Mouse (Mus musculus) gastrocnemius, adult 2 months (tissue): ENCODE data around the gene Scn1b. TPM values are rescaled to one million over a fixed set of nuclear protein-coding genes. Genes with fewer than 3 reads are reported as not detected.
A peak's percentile ranks its signal among the peaks of the same experiment; 100 is the strongest.

ENCODE experiments used
- DNase-seq: peaks from one replicate; pipeline ENCODE4 v3.0.0; 2022
- H3K27ac ChIP-seq: fragments of 200-600 bp; 2 replicates; pipeline ENCODE4 v1.8.1; 2022; ENCODE audit warnings: mild to moderate bottlenecking
- H3K4me3 ChIP-seq: fragments of 200-600 bp; 2 replicates; pipeline ENCODE4 v1.8.1; 2022; ENCODE audit warnings: mild to moderate bottlenecking, moderate library complexity
- CTCF ChIP-seq: fragments of 200-600 bp; IDR thresholded peaks from 2 replicates; pipeline ENCODE4 v1.8.1; 2022; ENCODE audit warnings: antibody characterized with exemption, mild to moderate bottlenecking, moderate library complexity
- intact Hi-C: fragments of 180-260 bp; cut with DNase I; formaldehyde crosslinking; loops from one replicate; pipeline ENCODE4 v1.15.1; 2025
- long read RNA-seq, 2 experiments: library from polyadenylated mRNA; stranded (forward); transcript quantifications; one replicate each; pipeline ENCODE4 v2.0.0; 2021
- total RNA-seq, 2 experiments: library from RNA; stranded (reverse); gene quantifications; 2 replicates each; pipeline ENCODE4 v1.2.3; 2021

Gene Scn1b
- 100 to 1,000 TPM; 748 to 815 TPM for total RNA-seq
- long read RNA-seq, experiment 1, transcript Scn1b-203 (5 exons, 1,501 nt) = minor isoform, 53 of 552 reads
- long read RNA-seq, experiment 1, transcript Scn1b-201 (6 exons, 1,573 nt) = major isoform, 457 of 552 reads
- long read RNA-seq, experiment 1, partial matches to known transcripts = 22 of 552 reads
- long read RNA-seq, experiment 1, other reads (novel, unspliced or antisense) = 20 of 552 reads
- long read RNA-seq, experiment 2, transcript Scn1b-203 (5 exons, 1,501 nt) = minor isoform, 65 of 768 reads
- long read RNA-seq, experiment 2, transcript Scn1b-201 (6 exons, 1,573 nt) = major isoform, 619 of 768 reads
- long read RNA-seq, experiment 2, partial matches to known transcripts = 47 of 768 reads
- long read RNA-seq, experiment 2, other reads (novel, unspliced or antisense) = 37 of 768 reads

GRCm38 (mm10) chr7:31126851-31127724 lies at the start of gene Scn1b:
TSS of gene Scn1b (minus strand) at chr7:31127003.
- intact Hi-C loops = no loop called here
- H3K27ac ChIP-seq = peak within 1 kb of the TSS; percentile 99

GRCm38 (mm10) chr7:31175096-31175495 lies 48.3 kb upstream of the Scn1b start:
- no peak for DNase-seq
- no peak overlapping the region for H3K27ac ChIP-seq
- intact Hi-C loops = loop anchor here (1.0 kb wide), 1 partner anchor 70 kb away; no protein-coding TSS in a partner anchor
- TF ChIP-seq CTCF = no peak
- no peak overlapping the region for H3K4me3 ChIP-seq

More at GRCm38 (mm10) chr7:31126851-31127724, at the start of gene Scn1b:
- peak within 1 kb of the TSS; percentile 91 for H3K4me3 ChIP-seq
- no peak for TF ChIP-seq CTCF
- peak; percentile 91 for DNase-seq

GRCm38 (mm10) chr7:31174466-31174865 lies 47.7 kb upstream of the Scn1b start:
- intact Hi-C loops = loop anchor here (5.0 kb wide), 1 partner anchor 117 kb away; the partner anchor contains the start of genes Fxyd1 and Lgi4

GRCm38 (mm10) chr7:31172238-31172637 lies 45.4 kb upstream of the Scn1b start:
- DNase-seq = peak; percentile 68
- intact Hi-C loops = loop anchor here (2.0 to 5.0 kb wide), 3 partner anchors 31 to 115 kb away; partner anchors contain the start of genes Fxyd1 and Lgi4
- TF ChIP-seq CTCF = peak; percentile 87
- H3K4me3 ChIP-seq = no peak overlapping the region
- no peak overlapping the region for H3K27ac ChIP-seq

More at GRCm38 (mm10) chr7:31174466-31174865, 47.7 kb upstream of the Scn1b start:
- no peak for DNase-seq
- H3K27ac ChIP-seq = no peak overlapping the region
- H3K4me3 ChIP-seq = no peak overlapping the region
- no peak for TF ChIP-seq CTCF

- intact Hi-C loops = loop anchor here (5.0 kb wide), 1 partner anchor 113 kb away; the partner anchor contains the start of genes Fxyd1 and Lgi4
Observed at GRCm38 (mm10) chr7:31170520-31170919, 43.7 kb upstream of the Scn1b start.

GRCm38 (mm10) chr7:31168412-31168811 lies 41.6 kb upstream of the Scn1b start:
- peak; percentile 44 for DNase-seq
- intact Hi-C loops = no loop called here
- Histone ChIP-seq H3K27ac (no peak overlapping the region), H3K4me3 (no peak overlapping the region)
- TF ChIP-seq CTCF = no peak; the same call in 1 of the 2 replicates

More at GRCm38 (mm10) chr7:31170520-31170919, 43.7 kb upstream of the Scn1b start:
- no peak overlapping the region for H3K27ac ChIP-seq
- no peak overlapping the region for H3K4me3 ChIP-seq
- no peak for TF ChIP-seq CTCF
- DNase-seq = no peak

GRCm38 (mm10) chr7:31164748-31165147 lies 37.9 kb upstream of the Scn1b start:
- H3K27ac ChIP-seq = no peak overlapping the region
- no peak for DNase-seq
- intact Hi-C loops = no loop called here
- no peak overlapping the region for H3K4me3 ChIP-seq
- no peak for TF ChIP-seq CTCF

GRCm38 (mm10) chr7:31163666-31164577 lies 37.1 kb upstream of the Scn1b start:
- intact Hi-C loops = no loop called here
- DNase-seq = no peak
- Histone ChIP-seq H3K27ac (no peak overlapping the region), H3K4me3 (no peak overlapping the region)
- TF ChIP-seq CTCF = no peak

- no peak for DNase-seq
- no peak for TF ChIP-seq CTCF
- intact Hi-C loops = no loop called here
- H3K27ac ChIP-seq = 0 out of 2 replicates have a peak overlapping the region, but pooled peaks have one; percentile 17
- H3K4me3 ChIP-seq = no peak overlapping the region
Observed at GRCm38 (mm10) chr7:31162324-31162723, 35.5 kb upstream of the Scn1b start.

- no peak for TF ChIP-seq CTCF
- DNase-seq = no peak
- Histone ChIP-seq H3K27ac (peak overlapping the region; percentile 17; the same call in 1 of the 2 replicates), H3K4me3 (no peak overlapping the region)
- intact Hi-C loops = no loop called here
Observed at GRCm38 (mm10) chr7:31161831-31162230, 35.0 kb upstream of the Scn1b start.

- no peak for TF ChIP-seq CTCF
- Histone ChIP-seq H3K4me3 (no peak overlapping the region), H3K27ac (no peak overlapping the region)
- no peak for DNase-seq
- intact Hi-C loops = no loop called here
Observed at GRCm38 (mm10) chr7:31161246-31161645, 34.4 kb upstream of the Scn1b start.
